Mouse (Mus musculus) ES-E14 (cell line): ENCODE measurements around the gene Lypd6.

Experiments
- CHD2 ChIP-seq: IDR thresholded peaks from 2 replicates; pipeline ENCODE4 v1.6.1; 2014; ENCODE audit warnings: mild to moderate bottlenecking, low read depth, low read length, inconsistent platforms
- ZNF384 ChIP-seq: IDR thresholded peaks from 2 replicates; pipeline ENCODE4 v1.6.1; 2012; ENCODE audit warnings: low read depth, low read length, inconsistent platforms

DNA sequence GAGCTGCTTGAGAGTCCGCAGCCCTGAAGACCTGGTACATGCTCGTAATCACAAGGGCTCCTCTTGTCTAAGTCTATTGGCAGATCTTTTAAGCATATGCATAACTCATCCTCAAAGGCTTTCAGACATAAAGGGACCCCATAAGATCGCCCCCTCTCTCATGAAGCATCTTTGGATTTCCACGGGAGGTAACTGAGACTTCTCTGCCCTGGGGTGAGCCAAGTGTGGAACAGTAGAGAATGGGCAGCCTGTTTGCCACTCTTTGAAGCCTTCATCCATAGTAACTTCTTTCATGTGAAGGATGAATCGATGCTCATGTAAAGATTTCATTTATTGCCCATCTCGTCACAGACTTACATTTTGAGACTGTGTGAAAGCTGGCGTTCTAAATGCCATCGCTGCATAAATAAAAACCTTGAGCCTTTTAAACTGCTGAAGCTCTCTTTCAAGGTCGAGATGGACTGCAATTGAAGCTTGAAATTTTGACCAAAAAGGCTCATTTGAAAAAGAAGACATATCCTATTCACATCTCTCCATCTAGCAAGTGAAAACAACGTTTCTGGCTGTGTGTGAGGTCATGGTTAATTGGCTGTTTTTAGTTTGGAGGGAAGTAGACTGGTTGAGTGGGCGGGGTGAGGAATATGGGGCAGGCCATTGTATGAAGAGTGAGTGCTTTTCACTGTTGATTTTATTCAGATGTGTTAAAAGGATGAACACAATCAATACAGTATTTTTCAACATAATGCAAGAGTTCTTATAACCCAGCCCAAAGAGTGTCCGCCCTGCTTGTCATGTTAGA is 107.7 kb downstream of the Lypd6 start:
- TF ChIP-seq CHD2 (no peak), ZNF384 (no peak)
